Mouse (Mus musculus) ES-E14 (cell line): ENCODE measurements around the gene Ube2q1.

Source experiments
- HCFC1 ChIP-seq: IDR thresholded peaks from 2 replicates; pipeline ENCODE4 v1.6.1; 2012; ENCODE audit warnings: low read length, inconsistent platforms, borderline replicate concordance; ENCODE audit not compliant: insufficient read depth
- MAFK ChIP-seq: IDR thresholded peaks from 2 replicates; pipeline ENCODE4 v1.6.1; 2014; ENCODE audit warnings: mild to moderate bottlenecking, low read depth, low read length, inconsistent platforms; ENCODE audit not compliant: insufficient read depth
- ZC3H11A ChIP-seq: IDR thresholded peaks from 2 replicates; pipeline ENCODE4 v1.6.1; 2012; ENCODE audit warnings: low read depth, mild to moderate bottlenecking, inconsistent platforms, low read length, borderline replicate concordance

GRCm38 (mm10) chr3:89821096-89821513 is 47.7 kb downstream of the Ube2q1 start:
- no peak for TF ChIP-seq HCFC1
- no peak for TF ChIP-seq ZC3H11A
- no peak for TF ChIP-seq MAFK
